Mouse (Mus musculus) neural tube, embryonic 10.5 days (tissue): ENCODE data around the gene Clrn2.
A peak's percentile ranks its signal among the peaks of the same experiment; 100 is the strongest.
"Not testable (repeated sequence)": the region's sequence is repeated elsewhere in the genome, so short reads cannot be mapped to it uniquely, and the experiment has no call there.

Experiments
- DNase-seq: peaks from one replicate; pipeline ENCODE4 v3.0.0-alpha.2; 2017; ENCODE audit warnings: low spot score; ENCODE audit errors: extremely low spot score

Clrn2 gene

DNA sequence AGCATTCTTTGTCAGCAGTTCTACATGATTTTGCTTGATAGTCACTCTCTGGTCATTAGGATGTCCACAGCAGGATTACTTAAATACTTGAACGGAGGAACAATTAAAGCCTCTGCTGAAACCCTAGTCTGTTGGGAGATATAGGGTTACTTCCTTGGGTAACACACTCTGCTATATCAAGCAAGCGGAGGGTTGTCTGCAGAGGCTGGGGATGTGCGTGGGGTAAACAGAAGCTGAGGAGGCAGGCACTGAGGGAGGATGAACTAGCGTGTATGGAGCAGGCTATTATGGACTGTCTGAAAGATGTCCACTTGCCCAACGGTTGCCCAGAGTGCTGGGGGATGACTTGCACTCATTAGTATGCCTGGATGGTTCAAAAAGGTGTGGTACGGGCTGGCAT lies at the start of gene Clrn2:
Gene Clrn2, plus strand, starts transcription at position 301 of the 400 bp plus-strand sequence.
- DNase-seq, result no peak

DNA sequence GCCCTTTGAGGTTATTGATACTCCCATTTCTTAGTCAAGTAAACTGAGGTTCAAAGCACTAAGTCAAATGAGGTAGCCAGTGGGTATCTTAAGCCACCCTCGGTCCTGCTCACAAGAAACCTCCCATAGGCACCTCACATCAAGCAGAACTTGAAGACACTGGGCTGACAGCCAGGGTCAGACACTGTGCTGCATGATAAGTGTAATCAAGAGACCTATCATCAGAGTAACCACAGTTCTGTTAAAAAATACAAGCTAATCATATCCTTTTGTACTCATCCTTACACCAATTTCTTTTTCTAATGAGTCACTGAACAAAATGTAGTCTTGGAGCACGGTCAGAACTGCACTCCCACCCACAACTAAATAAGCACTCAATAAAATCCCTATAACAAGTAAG lies 47.4 kb upstream of the Clrn2 start:
- no peak for DNase-seq

DNA sequence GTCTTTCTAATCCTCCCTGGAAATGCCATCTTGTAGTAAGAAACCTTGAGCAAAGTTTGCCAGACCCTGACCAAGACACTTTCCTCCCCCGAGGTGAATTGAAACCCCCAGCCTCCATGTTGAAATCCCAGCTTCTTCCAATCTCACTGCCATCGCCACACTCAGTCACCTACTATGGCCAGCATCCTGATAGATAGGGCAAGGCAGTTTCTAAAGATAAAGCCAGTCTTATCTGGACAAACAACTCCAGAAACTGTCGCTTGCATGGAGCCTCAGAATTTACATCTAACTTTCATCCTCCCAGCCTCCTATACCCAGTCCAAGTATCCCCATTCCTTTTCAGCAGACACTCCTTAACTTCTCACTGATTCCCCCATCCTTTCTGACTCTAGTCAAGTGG lies 37.1 kb upstream of the Clrn2 start:
- DNase-seq, result no peak

DNA sequence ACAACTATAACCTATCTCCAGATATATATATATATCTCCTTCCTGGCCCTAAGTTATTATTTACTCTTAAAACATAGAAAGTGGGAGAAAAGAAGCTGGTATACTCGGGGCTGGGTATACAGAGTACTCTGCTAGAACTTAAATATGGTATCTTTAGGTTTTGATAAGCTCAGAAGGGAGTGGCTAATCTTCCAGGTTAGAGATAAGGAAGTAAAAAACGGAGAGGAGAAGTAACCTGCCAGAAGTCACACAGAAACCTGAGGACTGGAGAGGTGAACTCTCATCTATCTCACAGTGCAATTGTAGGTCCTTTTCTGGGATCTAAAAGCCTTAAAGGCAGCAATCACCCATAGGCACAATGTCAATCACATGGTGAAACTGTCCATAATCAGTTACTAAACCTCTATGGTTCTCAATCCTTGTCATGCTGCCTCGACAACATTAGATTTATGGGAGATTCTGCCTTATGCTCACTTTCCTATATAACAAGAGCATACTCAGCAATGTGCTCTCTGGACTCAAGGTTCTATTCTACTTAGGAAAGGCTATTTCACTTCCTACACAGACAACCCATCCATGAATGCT lies 35.6 kb upstream of the Clrn2 start:
- no peak for DNase-seq

DNA sequence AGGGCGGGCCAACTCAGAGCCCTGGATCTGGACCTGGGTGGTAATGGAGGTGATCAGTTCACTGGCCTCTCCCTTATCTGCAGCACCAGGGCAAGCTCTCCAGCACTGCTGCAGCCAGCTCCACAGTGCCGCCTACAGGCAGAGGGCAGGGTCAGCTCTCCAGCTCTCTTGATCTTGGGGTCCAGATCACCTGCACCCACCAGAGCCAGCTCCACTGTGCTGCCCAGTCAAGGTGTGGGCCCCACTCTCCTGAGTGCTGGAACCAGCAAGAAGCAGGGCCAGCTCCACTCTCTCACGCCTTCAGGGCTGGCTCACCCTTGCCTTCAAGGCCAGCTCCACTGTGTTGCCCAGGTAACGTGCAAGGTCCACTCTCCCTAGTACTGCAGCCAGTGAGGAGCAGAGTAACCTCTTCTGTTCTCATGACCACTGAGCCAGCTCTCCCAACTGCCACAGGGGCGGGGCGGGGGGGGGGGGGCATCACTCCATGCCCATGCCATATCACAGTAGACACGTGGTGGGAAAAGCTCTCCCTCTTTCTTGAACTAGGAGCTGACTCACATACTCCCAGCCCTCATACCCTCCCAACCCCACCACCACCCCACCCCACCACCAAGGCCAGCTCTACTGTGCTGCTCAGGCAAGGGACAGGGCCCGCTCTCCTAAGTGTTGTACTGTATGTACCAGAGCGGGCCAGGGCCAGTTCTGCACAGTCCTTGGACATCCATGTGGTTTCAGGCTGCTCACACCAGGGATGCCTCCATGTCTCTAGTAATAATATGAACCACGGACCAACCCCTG lies 33.5 kb upstream of the Clrn2 start:
- DNase-seq, result no peak

DNA sequence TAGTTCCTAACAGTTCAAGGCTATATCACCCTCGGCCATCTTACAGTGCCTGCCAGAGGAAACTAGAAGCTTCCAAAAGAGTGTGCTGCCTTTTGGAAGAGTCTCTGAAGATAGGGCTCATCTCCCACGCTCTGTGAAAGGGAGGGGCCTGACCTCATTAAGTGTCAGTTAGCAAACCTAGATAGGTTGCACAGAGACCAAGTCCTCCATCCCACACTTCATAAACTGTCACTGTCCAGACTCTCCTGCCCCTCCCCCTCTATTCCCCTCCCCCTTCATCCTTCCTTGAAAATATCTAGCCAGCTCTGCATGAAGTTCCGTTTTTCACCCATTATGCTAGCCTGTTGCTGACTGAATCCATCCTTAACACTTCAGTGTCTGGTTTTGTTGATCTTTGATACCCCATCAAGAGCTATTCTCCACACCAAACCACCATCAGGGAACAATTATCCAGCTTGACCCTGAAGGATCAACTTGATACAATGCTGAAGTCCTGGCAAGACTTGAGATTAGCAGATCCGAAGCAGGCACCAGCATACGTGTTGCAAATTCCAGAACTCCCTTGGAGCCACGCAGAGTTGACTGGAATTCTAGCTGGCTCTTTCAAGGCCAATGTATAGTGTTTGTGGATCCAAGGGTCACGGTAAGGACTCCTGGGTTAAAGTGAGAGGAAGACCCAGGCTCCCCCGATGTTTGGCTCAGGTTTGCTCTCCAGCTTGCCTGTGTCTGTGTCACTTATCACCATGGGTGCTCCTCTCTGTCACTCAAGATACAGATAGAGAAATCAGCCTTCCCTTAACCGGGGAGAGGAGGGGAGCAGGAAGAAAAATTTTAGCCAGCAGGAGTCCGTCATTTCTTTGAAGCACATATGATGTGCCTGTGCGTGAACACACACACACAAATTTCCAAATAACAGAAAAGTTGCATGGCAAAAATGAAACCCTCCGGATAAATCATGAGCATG lies 31.4 kb upstream of the Clrn2 start:
- no peak for DNase-seq

DNA sequence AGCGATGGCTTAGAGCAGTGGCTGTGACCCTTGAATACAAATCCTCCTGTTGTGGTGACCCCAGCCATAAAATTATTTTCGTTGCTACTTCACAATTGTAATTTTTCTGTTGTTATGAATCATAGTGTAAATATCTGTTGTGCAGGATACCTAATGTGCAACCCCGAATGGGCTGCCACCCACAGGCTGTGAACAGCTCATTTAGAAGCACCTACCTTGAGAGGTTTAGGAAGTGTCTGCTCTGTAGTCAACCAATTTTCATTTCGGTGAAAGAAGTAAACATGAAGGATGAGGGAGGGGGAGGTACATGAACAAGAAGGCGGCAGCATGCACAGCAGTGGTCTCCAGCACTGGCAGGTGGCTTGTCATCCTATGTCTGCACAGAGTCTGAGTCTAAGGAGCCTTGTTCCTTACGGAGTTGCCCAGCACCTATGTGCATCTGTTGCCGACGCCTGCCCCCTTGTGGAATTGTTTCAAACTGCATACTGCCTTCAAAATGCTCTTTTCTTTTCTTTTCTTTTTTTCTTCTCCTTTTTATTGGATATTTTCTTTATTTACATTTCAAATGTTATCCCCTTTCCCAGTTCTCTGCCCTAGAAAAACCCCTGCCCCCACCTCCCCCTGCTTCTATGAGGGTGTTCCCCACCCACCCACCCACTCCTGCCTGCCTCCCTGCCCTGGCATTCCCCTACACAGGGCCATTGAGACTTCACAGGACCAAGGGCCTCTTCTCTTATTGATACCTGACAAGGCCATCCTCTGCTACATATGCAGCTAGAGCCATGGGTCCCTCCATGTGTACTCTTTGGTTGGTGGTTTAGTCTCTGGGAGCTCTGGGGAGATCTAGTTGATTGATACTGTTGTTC lies 29.3 kb upstream of the Clrn2 start:
- peak; percentile 55 for DNase-seq

DNA sequence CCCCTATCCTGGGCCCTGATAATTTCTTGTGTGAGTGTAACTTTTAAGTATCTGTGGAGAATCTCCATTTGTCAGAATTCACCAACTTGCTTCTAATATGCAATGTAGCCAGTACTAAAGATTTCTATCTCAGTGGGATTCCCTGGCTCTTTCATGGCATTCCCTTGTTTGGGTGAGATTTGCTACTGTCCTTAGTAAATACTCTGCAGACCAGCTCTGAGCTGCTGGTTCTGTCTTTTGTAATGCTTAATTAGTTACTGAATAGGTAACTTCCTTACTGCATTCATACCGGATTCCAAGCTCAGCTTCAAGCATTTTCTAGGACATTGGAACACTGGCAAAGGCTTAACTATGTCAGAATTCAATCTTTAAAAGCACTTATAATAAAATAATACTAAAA lies 27.8 kb upstream of the Clrn2 start:
- DNase-seq, result not testable (repeated sequence)

DNA sequence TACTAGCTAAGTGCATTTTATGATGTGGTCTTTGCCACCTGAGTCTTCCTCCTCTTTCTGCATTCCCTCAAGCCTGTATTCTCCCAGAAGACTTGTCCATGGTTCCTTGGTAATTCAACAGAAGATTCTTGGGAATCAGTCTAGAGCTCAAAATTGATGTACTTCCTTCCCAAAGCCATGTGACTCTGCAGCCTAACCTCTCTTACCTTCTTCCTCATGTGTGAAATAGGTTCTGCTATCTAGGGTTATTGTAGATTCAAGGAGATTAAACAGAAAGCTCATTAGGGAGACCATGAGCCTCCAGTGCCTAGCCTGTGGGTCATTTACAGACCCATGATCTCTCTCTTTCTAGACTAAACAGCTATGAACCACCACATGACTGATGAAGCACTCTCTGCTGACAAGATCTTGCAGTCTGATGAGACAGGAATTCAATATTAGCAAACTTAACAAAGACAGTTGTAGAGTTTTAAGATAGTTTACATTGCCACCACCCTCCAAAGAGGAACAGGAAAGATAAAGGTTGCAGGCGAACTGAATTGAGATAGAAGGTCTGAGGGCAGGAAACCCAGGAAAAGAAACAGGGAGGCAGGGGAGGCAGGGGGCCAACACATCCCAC lies 27.0 kb upstream of the Clrn2 start:
- DNase-seq, result no peak

DNA sequence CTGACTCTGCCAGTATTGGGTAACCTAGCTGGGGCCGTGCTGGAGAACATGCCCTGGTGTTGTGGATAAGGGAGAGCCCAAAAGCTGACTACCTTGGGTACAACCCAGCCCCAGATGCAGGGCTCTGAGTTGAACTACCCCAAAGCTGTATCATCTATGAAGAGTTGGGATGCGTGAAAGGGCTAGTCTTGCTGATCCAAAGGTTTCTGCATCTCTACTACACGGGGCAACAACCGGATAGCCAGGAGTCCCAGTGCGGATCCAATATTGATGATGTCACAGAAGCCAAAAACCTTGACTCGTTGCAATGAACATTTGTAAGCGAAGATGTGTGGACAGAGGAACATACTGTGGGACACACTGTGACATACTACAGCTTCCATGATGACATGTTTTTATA lies 25.7 kb upstream of the Clrn2 start:
- DNase-seq, result no peak

DNA sequence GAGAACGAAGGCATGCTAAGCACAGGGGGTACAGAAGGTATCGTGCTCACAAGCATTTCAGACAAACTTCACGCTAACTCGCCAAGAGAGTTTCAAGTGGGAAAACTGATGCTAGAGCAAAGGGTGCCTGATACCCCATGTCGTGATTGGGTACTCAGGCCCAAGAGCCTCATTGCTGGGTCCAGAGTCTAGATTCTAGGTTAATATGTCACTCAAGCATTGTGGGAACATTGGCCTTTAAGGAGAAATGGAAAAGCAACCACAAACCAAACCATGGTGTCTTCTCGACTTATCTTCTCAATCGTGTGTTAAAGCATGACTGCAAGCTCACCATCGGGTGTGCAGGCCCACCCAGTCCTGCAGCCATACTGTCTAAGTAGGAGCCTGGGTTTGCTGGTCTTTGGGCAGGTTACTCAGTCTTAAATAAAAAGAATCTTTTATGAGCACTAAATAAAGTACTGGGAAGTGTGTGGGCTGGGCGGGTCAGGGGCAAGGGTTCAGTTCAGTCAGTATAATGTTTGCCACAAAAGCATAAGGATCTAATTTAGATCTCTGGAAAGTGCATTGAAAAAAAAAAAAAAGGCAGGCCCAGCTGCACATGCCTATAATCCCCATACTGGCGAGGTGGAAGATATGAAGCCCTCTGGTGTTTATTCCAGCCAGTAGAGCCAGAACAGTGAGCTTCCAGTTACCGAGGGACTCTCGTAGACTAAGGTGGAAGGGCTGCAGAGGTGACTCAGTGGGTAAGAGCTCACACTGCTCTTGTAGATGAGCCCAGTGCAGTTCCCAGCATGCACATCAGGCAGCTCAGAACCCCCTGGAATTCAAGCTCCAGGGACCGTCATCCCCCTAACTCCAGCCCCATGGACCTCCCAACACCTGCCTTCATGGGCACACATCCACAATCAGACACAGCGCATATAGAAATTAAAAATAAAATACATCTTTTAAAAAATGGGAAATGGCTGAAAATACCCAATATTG lies 17.3 kb upstream of the Clrn2 start:
- DNase-seq, result no peak

DNA sequence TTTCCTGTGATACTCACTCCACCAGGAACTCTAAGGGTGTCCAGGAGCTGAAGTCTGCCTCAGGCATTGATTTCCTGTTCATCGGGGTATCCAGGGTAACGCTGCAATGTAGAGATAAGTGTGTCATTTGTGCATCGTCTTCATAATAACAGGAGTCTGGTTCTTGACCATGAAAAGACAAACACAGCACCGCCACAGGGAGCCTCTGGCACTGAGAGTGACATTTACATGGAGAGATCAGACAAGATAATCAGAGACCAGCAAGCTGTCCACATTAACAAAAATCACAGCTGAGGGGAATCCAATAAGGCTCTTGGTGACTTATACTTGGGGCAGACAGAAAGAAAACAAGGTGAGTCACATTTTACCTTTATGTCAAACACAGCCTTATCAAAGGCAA lies 15.7 kb upstream of the Clrn2 start:
- DNase-seq, result no peak

DNA sequence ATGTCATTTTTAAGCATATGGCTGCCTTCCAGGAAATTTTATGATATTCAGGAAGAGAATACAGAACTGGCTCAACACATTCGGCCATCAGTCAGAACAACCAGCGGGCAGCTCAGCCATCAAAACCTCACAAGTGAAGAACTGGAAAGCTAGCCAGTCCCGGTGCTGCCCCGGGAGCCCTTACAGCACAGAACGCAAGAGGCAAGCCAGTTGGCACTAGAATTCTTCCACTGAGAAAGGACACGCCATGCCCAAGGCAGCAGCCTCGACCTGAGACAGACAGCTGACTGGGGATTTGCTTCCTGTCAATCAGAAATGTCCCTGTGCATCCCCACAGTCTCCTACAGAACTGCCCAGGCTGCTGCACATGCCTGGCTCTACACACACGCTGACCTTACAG lies 15.2 kb upstream of the Clrn2 start:
- DNase-seq, result no peak

DNA sequence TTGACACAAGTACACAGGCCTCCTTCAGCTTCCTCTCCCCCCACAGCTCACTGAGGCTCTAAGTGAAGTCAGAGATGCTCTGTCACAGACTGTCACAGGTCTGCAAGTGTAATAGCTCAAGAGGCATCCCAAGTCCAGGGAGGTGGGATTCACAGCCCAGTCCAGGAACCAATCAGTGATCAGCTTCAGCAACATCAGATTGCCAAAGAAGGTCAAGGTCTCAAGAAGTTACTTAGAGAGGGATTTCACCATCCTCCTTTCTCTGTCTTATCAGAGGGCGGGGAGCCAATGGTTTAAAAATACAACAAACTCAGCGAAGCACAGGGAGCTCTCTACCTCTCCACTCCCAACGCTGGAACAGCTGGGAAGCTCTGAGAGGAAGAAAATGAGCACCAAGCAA lies 12.4 kb upstream of the Clrn2 start:
- DNase-seq, result no peak

DNA sequence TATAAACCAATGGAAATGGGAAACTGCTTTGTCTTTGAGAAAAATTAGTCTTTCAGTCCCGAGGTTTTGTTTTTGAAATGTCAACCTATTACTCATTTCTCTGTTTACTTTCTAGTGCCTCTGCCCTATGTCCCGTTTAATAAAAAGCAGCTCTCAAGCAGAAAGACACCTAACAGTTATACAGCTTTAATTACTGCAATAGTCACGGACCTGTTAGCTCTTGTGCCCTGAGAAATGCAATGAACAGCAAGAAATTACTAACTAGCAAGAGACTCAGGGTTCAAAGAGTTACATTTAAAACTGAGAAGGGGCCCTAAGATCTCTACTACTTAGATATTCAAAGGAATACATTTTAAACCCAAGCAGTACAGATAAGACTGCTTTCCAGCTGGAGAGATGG lies 11.8 kb upstream of the Clrn2 start:
- DNase-seq, result no peak

DNA sequence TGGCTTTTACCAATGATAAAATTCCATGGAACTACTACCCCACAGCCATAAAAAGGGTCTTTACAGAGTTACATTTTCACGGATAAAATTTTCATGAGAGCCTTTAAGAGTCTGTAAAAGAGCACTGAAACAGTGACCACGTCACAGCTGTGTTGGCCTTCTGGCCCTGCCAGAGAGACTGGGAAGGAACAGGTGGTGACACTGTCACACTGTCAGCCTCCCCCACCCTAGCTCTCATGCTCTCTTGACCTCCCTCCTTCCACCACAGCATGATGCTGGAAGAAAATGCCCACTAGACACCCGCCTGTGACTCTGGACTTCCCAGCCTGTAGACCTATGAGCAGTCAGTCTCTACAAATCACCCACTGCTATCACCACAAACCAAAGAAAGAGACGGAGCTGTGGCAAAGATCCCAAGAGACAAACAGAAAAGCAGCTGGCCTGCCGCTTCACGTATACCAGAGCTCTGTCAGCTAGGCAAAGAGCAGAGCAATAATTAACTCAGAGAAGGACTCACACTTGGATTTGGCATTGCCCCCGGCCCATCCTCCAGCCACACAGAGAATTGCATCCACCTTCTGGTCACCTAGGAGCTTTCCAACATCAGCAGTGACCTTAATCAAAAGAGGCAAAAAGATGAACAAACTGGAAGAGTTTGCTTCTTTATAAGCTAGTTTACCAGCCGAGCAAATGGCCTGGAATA lies 9.3 kb upstream of the Clrn2 start:
- DNase-seq, result no peak

DNA sequence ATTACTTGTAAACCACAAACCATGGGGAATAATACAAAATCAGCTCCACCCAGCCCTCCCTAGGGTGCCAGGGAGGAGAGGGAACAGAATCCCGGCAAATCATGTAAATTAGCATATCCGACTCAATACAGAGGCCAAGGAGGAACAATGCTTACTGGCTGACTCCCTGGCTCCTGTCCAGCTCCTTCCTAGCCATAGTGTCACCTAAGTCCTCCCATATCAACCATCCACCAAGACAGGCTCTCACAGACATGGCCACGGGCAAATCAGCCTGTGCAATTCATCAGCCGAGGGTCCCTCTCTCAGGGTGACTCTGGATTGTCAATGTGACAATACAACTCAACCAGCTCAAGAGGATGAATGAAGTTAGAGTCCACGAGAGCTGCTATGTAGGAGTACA lies 4.9 kb upstream of the Clrn2 start:
- no peak for DNase-seq

DNA sequence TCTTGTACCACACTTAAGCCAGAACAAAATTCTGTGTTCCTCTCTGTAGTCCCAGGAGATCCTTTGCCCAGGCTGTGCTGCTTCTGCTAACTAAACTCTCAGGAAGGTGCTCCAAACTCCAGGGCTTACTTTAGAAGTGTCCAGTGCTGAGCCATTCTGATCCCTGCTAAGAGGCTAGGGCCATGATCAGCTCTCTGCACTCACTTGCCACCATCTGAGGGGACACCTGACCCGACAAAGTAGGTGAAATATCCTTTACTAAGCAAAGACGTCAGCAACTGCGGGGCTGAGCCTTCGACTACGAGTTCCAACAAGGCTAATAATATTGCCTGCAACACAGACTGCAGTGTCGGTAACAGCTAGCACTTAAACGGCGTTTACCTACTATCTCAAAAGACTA lies 4.3 kb upstream of the Clrn2 start:
- peak; percentile 17 for DNase-seq
